Mouse (Mus musculus): Measurements from ENCODE around the gene Metap1d. TPM values are rescaled to one million over a fixed set of nuclear protein-coding genes. Genes with fewer than 3 reads are reported as not detected.

Metap1d gene
- polyA plus RNA-seq, 1 experiment from 2014 or later: 36.9 TPM

GRCm38 (mm10) chr2:71531990-71532970 is 79.2 kb downstream of the Metap1d start:
- peak overlapping the region; percentile 12; the same call in 1 of the 2 replicates for H3K4me2 ChIP-seq (ENCODE audit: low read length)
- H3K9ac ChIP-seq (replicated peaks; ENCODE audit: low read length): no peak overlapping the region; the same call in 1 of the 2 replicates
- under 1% methylated on average over 43 of the region's 43 CpGs for WGBS
- H3K27ac ChIP-seq (replicated peaks; ENCODE audit: low read depth, low read length): 0 out of 2 replicates have a peak overlapping the region, but pooled peaks have one; percentile 52
- DNase-seq: peak; percentile 25
- H3K36me3 ChIP-seq (ENCODE audit: control insufficient read depth, insufficient read depth, low read length): no peaks in the 10 kb centered on the region
- no peak for ATAC-seq (ENCODE audit: low FRiP score, low TSS enrichment)
- no peaks in the 10 kb centered on the region for H3K9me3 ChIP-seq (ENCODE audit: control insufficient read depth, low read length)
- H3K4me3 ChIP-seq (replicated peaks; ENCODE audit: low read depth, low read length): 0 out of 2 replicates have a peak overlapping the region, but pooled peaks have one; percentile 7
- H3K27me3 ChIP-seq (ENCODE audit: control insufficient read depth, insufficient read depth, low read length): peaks cover 94% of the 10 kb centered on the region
- H3K4me1 ChIP-seq (ENCODE audit: control insufficient read depth, insufficient read depth, low read length): no peaks in the 10 kb centered on the region

- WGBS: 10% methylated on average over 5 of the region's 5 CpGs
- Histone ChIP-seq H3K9ac (replicated peaks; ENCODE audit: low read length) (no peak overlapping the region), H3K9me3 (ENCODE audit: control insufficient read depth, low read length) (no peaks in the 10 kb centered on the region), H3K27me3 (ENCODE audit: control insufficient read depth, insufficient read depth, low read length) (peaks cover 95% of the 10 kb centered on the region), H3K4me1 (ENCODE audit: control insufficient read depth, insufficient read depth, low read length) (no peaks in the 10 kb centered on the region), H3K4me3 (replicated peaks; ENCODE audit: low read depth, low read length) (no peak overlapping the region), H3K27ac (replicated peaks; ENCODE audit: low read depth, low read length) (no peak overlapping the region), H3K36me3 (ENCODE audit: control insufficient read depth, insufficient read depth, low read length) (no peaks in the 10 kb centered on the region), H3K4me2 (ENCODE audit: low read length) (no peak overlapping the region)
- DNase-seq: no peak
- no peak for ATAC-seq (ENCODE audit: low FRiP score, low TSS enrichment)
Measured at GRCm38 (mm10) chr2:71533094-71533493, 80.0 kb downstream of the Metap1d start.

- H3K9me3 ChIP-seq (ENCODE audit: control insufficient read depth, low read length): no peaks in the 10 kb centered on the region
- under 1% methylated on average over 20 of the region's 20 CpGs for WGBS
- H3K36me3 ChIP-seq (ENCODE audit: control insufficient read depth, insufficient read depth, low read length): no peaks in the 10 kb centered on the region
- no peaks in the 10 kb centered on the region for H3K4me1 ChIP-seq (ENCODE audit: control insufficient read depth, insufficient read depth, low read length)
- H3K27ac ChIP-seq (replicated peaks; ENCODE audit: low read depth, low read length): no peak overlapping the region
- 0 out of 2 replicates have a peak overlapping the region, but pooled peaks have one; percentile 1 for H3K4me3 ChIP-seq (replicated peaks; ENCODE audit: low read depth, low read length)
- no peak overlapping the region for H3K9ac ChIP-seq (replicated peaks; ENCODE audit: low read length)
- peaks cover 95% of the 10 kb centered on the region for H3K27me3 ChIP-seq (ENCODE audit: control insufficient read depth, insufficient read depth, low read length)
- DNase-seq (peak; percentile 19), ATAC-seq (ENCODE audit: low FRiP score, low TSS enrichment) (no peak)
- no peak overlapping the region for H3K4me2 ChIP-seq (ENCODE audit: low read length)
Measured at GRCm38 (mm10) chr2:71534242-71535052, 81.4 kb downstream of the Metap1d start.

GRCm38 (mm10) chr2:71540611-71541417 is 87.7 kb downstream of the Metap1d start:
- Histone ChIP-seq H3K4me1 (ENCODE audit: control insufficient read depth, insufficient read depth, low read length) (peaks cover 6% of the 10 kb centered on the region), H3K9ac (replicated peaks; ENCODE audit: low read length) (no peak overlapping the region), H3K4me2 (ENCODE audit: low read length) (peak overlapping the region; percentile 20), H3K27ac (replicated peaks; ENCODE audit: low read depth, low read length) (0 out of 2 replicates have a peak overlapping the region, but pooled peaks have one; percentile 6), H3K36me3 (ENCODE audit: control insufficient read depth, insufficient read depth, low read length) (no peaks in the 10 kb centered on the region), H3K27me3 (ENCODE audit: control insufficient read depth, insufficient read depth, low read length) (peaks cover 89% of the 10 kb centered on the region), H3K4me3 (replicated peaks; ENCODE audit: low read depth, low read length) (no peak overlapping the region), H3K9me3 (ENCODE audit: control insufficient read depth, low read length) (no peaks in the 10 kb centered on the region)
- DNase-seq (peak; percentile 37), ATAC-seq (ENCODE audit: low FRiP score, low TSS enrichment) (no peak)
- under 1% methylated on average over 43 of the region's 48 CpGs for WGBS

- no peak overlapping the region for H3K4me3 ChIP-seq (replicated peaks; ENCODE audit: low read depth, low read length)
- no peaks in the 10 kb centered on the region for H3K9me3 ChIP-seq (ENCODE audit: control insufficient read depth, low read length)
- no peak for ATAC-seq (ENCODE audit: low FRiP score, low TSS enrichment)
- H3K4me1 ChIP-seq (ENCODE audit: control insufficient read depth, insufficient read depth, low read length): peaks cover 13% of the 10 kb centered on the region
- H3K27ac ChIP-seq (replicated peaks; ENCODE audit: low read depth, low read length): 0 out of 2 replicates have a peak overlapping the region, but pooled peaks have one; percentile 6
- peaks cover 89% of the 10 kb centered on the region for H3K27me3 ChIP-seq (ENCODE audit: control insufficient read depth, insufficient read depth, low read length)
- H3K4me2 ChIP-seq (ENCODE audit: low read length): peak overlapping the region; percentile 20
- under 1% methylated on average over 37 of the region's 37 CpGs for WGBS
- H3K36me3 ChIP-seq (ENCODE audit: control insufficient read depth, insufficient read depth, low read length): no peaks in the 10 kb centered on the region
- DNase-seq: peak; percentile 32
- no peak overlapping the region for H3K9ac ChIP-seq (replicated peaks; ENCODE audit: low read length)
Measured at GRCm38 (mm10) chr2:71541418-71542226, 88.5 kb downstream of the Metap1d start.

- no peak overlapping the region for H3K9ac ChIP-seq (replicated peaks; ENCODE audit: low read length)
- H3K9me3 ChIP-seq (ENCODE audit: control insufficient read depth, low read length): no peaks in the 10 kb centered on the region
- no peak overlapping the region for H3K27ac ChIP-seq (replicated peaks; ENCODE audit: low read depth, low read length)
- no peaks in the 10 kb centered on the region for H3K36me3 ChIP-seq (ENCODE audit: control insufficient read depth, insufficient read depth, low read length)
- DNase-seq: peak; percentile 14
- 3% methylated on average over 11 of the region's 11 CpGs for WGBS
- H3K4me2 ChIP-seq (ENCODE audit: low read length): no peak overlapping the region
- peaks cover 13% of the 10 kb centered on the region for H3K4me1 ChIP-seq (ENCODE audit: control insufficient read depth, insufficient read depth, low read length)
- no peak for ATAC-seq (ENCODE audit: low FRiP score, low TSS enrichment)
- no peak overlapping the region for H3K4me3 ChIP-seq (replicated peaks; ENCODE audit: low read depth, low read length)
- H3K27me3 ChIP-seq (ENCODE audit: control insufficient read depth, insufficient read depth, low read length): peaks cover 89% of the 10 kb centered on the region
Measured at GRCm38 (mm10) chr2:71542227-71542815, 89.2 kb downstream of the Metap1d start.

- ATAC-seq (ENCODE audit: low FRiP score, low TSS enrichment): no peak
- Histone ChIP-seq H3K36me3 (ENCODE audit: control insufficient read depth, insufficient read depth, low read length) (no peaks in the 10 kb centered on the region), H3K4me2 (ENCODE audit: low read length) (peak overlapping the region; percentile 33), H3K27me3 (ENCODE audit: control insufficient read depth, insufficient read depth, low read length) (peaks cover 85% of the 10 kb centered on the region), H3K9me3 (ENCODE audit: control insufficient read depth, low read length) (no peaks in the 10 kb centered on the region), H3K9ac (replicated peaks; ENCODE audit: low read length) (0 out of 2 replicates have a peak overlapping the region, but pooled peaks have one; percentile 12), H3K4me3 (replicated peaks; ENCODE audit: low read depth, low read length) (0 out of 2 replicates have a peak overlapping the region, but pooled peaks have one; percentile 10), H3K27ac (replicated peaks; ENCODE audit: low read depth, low read length) (0 out of 2 replicates have a peak overlapping the region, but pooled peaks have one; percentile 41), H3K4me1 (ENCODE audit: control insufficient read depth, insufficient read depth, low read length) (peaks cover 13% of the 10 kb centered on the region)
- DNase-seq: peak; percentile 52
- 0% methylated on average over 29 of the region's 30 CpGs for WGBS
Measured at GRCm38 (mm10) chr2:71542816-71543301, 89.8 kb downstream of the Metap1d start.
